Mouse (Mus musculus): ENCODE measurements around the gene Homer3. TPM values are rescaled to one million over a fixed set of nuclear protein-coding genes. Genes with fewer than 3 reads are reported as not detected.
A peak's percentile ranks its signal among the peaks of the same experiment; 100 is the strongest.

Gene Homer3
- total RNA-seq, 2 experiments from 2014 or later, result 75.5 to 84.3 TPM

DNA sequence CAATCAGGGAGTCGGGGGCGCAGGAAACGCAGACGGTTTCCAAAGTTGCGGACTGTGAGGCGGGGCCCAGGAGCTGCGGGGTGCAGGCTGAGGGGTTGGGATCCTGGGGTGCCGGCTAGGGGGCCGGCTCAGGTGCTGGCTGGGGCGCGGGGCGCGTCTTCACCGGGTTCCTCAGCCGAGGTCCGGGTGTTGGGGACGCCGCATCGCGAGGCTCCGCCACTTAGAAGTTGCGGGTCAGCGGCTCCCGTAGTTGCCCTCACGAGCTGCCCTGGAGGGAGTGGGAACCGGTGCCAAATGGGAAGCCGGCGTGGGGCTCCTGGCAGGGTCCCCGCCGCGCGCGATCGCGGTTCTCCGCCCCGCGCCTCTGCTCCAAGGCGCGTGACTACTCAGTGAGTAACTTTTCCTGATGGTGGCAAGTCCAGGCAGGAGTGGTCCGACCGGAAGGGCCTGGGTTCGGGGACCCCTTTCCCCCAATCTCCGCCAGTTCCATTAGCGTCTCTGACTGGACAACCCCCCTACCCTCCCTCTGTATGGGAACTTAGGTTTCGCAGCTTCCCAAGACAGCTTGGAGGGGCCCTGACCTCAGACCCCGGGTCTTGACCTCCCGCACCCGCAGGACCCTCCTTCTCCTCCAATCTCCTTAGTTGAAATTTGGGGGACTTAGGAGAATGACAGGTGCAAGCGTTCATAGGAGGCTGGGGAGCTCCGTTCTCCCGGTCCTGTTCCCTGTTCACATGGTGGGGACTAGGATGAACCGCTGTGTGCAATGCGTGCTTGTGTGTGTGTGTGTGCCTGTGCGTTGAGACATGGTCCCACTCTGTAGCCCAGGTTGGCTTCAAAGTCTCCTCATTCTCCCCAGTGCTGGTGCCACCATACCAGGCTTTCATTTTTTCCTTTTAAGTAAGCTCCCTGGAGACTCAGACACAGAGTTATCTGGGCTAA is 780 bp downstream of the Homer3 start:
- DNase-seq (ENCODE audit: low spot score in 2 of 2), result no peak

DNA sequence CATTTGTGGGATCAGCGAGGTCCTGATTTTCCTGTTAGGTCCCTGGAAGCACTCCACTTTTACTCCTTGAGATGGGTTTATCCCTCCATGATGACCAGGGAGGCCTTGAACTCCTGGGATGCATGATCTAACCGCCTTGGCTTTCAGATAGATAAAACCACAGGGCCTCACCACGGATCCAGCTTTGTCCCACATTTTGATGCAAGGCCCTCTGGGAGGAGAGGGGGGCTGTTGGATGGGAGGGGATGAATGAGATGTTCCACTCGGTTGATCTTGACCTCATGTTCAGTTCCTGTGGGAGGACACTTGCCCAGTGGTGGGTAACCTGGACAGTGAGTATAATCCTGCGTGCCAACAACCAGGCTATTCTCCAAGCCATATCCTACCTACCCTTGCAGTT is 1.8 kb downstream of the Homer3 start:
- DNase-seq (ENCODE audit: low spot score in 2 of 2), result no peak

DNA sequence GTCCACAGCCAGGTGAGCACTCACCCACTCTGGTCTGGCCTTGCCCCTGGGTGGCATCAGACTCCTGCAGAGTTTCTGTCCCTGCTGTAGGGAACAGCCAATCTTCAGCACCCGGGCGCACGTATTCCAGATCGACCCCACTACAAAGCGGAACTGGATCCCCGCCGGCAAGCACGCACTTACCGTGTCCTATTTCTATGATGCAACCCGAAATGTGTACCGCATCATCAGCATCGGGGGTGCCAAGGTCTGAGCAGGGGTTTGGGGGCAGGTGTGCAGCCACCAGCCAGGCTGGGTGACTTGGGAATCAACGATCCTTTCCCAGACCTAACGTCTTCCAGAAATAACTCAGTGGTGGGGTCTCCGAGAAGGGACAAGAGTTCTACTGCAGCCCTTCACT is 2.7 kb downstream of the Homer3 start:
- no peak for DNase-seq (ENCODE audit: low spot score in 2 of 2)

DNA sequence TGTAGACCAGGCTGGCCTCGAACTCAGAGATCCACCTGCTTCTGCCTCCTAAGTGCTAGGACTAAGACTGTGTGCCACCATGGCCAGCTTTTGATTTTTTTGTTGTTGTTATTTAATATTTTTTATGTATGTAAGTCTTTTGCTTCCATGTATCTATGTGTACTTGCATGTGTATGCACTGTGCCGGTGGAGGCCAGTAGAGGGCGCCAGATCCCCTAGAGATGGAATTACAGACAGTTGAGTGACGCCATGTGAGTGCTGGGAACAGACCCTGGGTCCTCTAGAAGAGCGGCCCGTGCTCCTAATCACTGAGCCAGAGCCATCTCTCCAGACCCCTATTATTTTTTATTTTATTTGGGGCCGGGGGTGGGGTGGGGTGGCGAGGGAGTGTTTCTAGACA is 4.1 kb downstream of the Homer3 start:
- no peak for DNase-seq (ENCODE audit: low spot score in 2 of 2)

DNA sequence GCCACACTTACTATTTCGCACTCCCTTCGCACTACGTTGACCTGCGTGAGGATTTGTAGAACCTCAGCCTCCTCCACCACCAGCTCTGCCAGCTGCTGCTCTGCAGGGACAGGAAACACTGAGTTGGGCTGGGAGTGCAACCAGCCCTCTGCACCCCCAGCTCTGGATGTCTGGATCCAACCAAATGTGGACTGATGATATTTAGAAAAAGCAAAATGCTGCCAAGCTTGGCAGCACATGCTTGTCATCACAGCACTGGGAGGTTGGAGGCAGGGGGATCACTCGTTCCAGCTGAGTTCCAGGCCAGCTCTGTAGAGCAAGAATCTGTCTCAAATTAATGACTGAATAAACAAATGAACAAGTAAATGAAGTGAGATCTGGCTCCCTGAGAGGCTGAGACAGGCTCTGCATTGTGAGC is 11.4 kb downstream of the Homer3 start:
- peak; percentile 55 to 75 for DNase-seq (ENCODE audit: low spot score in 2 of 2)

DNA sequence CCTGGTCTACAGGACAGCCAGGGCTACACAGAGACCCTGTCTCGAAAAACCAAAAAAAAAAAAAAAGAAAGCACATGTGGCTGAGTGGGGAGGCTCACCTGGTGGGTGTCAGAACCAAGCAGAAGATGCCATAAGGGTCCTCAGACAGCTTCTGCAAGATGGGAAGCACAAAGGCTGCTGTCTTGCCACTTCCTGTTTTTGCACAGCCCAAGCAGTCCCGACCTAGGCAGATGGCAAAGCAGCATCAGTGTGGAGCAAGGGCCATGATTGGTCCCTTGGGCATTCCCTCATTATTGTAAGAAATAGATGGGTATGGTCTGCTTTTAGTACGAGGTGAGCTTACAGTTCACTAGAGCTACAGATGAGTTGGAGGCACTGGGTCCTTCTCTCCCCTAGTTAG is 18.3 kb downstream of the Homer3 start:
- no peak for DNase-seq (ENCODE audit: low spot score in 2 of 2)

DNA sequence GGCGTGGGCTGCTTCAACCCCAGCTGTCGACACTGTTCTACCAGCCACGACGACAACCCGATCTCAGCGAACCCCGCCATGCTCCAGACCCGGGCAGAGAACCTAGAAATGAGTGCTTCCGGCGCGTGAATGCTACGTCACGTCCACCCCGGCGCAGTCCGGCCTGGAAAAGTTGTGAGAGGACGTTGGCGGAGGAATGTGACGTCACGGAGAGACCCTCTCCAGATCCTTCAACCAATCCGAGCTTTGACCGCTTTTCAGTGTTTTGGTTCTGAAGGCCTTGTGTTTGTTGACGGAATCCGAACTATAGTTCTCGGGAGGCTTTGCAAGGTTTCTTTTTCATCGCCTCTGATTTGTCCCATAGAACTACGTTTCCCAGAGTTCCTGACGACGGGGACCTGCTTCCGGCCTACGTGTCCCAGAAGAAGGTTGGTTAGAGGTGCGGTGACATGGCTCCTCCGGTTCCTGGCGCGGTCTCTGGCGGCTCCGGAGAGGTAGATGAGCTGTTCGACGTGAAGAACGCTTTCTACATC is 19.8 kb downstream of the Homer3 start, which contains the start of the genes Ddx49 and Cope:
Ddx49 (minus strand) TSS at position 132 of the 533 bp plus-strand sequence.
Cope (plus strand) TSS at position 161 of the 533 bp plus-strand sequence.
- DNase-seq (ENCODE audit: low spot score in 2 of 2), result peak; percentile 95 to 97

DNA sequence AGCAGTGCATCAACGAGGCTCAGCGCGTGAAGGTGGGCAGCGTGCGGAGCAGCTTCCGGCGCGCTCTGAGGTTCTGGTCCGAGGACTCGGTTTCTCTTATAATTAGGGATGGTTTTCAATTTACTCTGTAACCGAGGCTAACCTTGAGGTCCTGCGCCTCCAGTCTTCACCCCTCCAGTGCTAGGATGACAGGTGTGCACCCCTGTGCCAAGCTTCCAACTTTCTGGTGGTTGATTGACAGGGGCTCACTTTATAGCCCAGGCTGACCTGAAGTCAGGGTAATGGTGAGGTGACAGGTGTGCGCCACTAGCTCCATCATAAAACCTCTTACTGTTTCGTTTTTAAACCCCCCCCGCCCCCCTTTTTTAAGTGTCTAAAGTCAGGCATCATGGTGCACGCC is 20.3 kb downstream of the Homer3 start:
- no peak for DNase-seq (ENCODE audit: low spot score in 2 of 2)

DNA sequence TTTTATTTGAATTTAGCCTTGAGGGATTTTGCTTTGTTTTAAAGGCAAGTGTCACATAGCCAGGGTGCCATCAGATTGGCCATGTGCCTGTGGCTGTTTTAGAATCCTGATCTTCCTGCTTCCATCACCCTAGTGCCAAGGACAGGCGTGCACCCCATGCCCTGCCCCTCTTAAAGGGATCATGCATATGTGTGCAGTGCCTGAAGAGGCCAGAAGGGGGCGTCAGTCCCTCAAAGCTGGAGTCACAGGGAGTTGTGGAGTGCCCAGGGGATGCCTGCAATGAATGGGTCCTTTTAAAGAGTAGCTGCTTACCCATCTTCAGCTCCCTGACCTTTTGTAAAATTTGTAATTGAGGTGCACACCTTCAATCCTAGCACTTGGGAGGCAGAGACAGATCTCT is 26.7 kb downstream of the Homer3 start:
- no peak for DNase-seq (ENCODE audit: low spot score in 2 of 2)

DNA sequence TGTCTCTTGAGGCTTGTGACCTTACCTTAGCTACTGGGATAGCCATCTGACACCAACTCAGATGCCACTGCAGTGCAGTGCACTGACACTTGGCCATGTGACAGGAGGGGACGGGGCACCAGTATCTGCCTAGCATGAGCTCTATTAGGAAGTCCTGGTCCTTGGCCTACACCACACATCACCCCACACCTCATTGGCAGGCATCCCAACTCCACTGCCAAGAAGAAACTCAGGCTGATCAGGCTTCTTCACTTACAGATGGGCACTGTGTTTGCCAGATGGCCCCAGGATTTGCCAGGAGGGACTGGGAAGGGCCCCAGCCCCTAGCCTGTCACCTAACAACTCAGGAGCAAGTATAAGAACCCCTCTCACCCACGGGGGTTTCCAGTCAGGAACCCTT is 30.8 kb downstream of the Homer3 start:
- DNase-seq (ENCODE audit: low spot score in 2 of 2), result no peak

DNA sequence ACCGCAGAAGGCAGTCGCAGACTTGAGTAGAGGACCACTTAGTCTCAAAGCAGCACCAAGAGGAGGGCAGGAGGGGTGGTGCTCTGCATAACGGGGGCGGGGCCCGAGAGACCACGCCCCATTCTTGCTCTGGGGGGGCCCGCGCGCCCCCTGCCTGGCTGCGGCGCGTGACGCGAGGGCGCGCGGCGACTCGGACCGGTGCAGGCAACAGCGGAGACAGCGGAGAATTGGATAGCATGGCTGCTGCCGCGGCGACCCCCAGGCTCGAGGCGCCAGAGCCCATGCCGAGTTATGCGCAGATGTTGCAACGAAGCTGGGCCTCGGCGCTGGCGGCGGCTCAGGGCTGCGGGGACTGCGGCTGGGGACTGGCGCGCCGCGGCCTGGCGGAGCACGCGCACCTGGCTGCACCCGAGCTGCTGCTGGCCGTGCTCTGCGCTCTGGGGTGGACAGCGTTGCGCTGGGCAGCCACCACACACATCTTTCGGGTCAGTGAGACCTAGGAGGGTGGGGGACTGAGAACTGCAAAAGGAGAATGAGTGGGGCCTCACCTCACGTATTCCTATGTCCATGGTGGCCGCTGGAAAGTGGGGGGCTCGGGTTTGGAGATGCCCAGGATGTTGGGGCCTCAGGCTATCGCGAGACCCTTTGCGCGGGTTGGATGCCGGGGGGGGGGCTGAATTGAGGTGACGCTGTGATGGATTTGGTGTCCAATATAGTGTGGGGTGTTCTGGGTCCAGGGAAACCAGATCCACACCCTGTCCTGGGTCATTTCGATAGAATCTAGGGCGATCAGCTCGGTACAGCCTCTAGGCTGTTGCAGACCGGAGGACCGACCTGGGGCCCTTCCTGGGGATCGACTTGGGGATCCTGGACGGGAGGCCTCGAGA is 33.2 kb downstream of the Homer3 start, which contains the start of gene Cers1:
Cers1 (plus strand) TSS at position 152 of the 887 bp plus-strand sequence.
- DNase-seq (ENCODE audit: low spot score in 2 of 2), result peak; percentile 80 to 89

DNA sequence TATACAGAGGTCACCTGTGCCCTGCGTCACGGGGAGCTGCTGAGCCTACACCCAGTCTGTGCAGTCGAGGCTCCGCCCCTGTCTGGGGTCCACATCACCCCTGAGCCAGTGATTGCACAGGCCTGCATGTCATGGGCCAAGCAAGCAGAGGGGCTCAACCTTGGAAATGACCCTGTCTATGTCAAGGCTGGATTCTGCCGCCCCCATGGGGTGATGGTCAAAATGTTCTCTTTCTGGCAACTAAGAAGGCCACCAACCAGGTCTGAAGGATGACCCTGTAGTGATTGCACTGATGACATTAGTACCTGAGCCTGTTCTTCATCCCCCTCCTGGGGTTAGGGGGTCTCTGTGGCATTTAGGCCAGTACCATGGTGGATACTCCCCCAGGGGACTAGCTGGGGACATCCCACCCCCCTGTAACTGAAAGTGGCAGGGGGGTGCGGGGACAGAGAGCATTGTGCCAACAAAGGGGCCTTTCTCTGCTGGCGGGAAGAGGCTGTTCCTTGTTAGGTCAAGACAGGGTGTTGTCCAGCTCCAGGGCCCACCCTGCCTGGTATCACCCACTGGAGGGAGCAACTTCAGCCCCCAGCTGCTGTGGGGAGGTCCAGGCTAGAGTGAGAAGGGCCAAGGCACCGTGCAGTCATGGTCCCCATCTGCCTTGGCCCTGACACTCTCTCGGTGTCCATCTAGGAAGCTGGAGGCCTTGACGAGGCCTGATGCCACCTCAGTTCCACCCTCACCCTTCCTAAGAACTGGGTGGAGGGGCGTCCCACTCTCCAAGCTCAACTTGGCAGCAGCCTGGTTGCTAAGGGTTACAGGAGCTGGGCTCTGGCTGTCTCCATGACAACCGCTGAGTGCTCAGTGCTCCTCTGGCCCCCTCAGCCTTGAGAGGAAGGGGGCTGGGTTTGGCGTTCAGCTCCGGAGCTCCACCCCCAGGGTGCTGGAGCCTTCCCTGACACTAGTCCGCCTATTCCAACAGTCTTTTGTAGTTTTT is 34.2 kb downstream of the Homer3 start:
- DNase-seq (ENCODE audit: low spot score in 2 of 2), result peak; percentile 79 to 95

DNA sequence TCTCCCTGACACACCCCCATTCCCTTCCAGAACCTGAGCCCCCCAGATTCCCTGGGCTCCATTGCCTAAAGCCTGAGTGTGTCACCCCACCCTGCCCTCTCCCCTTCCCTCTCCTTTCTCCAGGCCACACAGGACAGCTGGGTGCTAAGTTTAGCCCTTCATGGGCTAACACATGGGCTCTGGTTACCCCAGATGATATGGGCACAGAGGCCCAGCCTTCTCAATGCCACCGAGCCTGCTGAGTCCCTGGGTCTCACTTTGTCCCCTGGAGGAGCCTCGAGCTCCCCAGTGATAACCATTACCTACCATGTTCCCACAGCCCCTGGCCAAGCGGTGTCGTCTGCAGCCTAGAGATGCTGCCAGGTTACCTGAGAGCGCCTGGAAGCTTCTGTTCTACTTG is 35.2 kb downstream of the Homer3 start:
- DNase-seq (ENCODE audit: low spot score in 2 of 2), result no peak

DNA sequence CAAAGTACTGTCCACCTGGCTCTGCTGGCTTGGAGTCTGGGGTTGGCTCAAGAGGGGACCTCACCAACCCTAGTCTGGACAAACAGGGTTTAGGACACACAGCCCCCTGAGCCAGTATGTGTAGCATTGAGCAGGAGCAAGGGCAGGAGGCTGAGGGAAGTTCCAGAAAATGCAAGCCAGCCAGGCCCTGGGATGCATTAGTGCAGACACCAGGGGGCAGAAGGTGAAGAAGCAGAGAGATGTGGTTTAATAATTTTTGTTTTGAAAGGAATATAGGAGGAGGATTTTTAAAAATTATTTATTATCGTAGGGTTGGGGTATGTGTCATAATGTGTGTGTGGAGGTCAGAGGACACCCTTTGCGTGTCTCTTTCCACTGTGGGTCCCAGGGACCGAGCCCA is 41.1 kb downstream of the Homer3 start:
- no peak for DNase-seq (ENCODE audit: low spot score in 2 of 2)

DNA sequence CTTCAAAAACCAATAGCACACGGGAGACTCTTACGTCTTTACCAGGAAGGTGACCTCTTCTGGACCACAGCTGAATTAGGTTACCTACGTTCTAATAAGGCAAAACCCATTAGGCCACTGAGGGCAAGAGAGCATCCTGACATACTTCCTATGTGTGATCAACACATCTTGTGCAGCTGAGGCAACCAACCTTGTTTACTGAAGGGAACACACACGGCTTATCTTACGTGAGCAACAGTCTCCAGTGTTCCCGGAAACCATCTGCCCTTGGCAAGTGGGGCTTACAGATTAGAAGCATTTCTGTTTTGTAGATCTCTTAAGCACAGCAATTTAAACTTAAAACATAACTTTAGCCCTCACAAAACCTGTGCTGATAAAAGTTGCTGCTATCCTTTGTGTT is 44.9 kb downstream of the Homer3 start:
- peak in 1 of 2 experiments; percentile 8 for DNase-seq (ENCODE audit: low spot score in 2 of 2)

DNA sequence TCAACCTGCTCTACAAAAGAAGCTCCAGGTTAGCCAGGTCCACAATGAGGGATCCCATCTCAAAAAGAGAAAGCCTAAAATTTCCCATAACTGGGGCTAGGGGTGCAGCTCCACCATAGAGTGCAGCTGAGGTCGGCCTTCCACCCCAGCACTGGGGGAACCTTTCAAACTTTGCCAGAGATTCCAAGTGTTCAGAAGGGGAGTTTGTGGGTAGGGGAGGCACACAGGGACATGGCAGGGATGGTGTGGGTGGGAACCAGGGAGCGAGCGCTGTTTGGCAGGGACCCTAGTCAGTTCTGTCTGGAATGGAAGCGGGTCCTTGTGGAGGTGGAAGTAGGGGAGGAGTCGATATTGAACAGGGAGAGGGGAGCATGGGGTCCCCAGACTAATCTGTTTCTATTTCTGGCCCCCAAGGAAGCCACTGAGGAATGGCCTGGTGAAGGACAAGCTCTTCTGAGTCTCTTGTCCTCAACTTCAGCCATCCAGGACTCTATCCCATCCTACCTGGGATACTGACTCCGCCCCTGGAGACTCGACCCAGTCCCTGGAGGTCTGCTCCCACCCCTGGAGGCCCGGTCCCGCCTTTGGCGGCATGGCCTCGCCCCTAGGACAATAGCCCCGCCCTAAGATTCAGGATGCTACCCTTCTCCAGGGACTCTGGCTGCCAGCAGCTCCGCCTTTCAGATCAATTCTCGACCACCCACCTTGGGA is 46.7 kb downstream of the Homer3 start, which contains the start of gene Gdf1:
Gdf1 (plus strand) TSS at position 694 of the 711 bp plus-strand sequence.
- peak in 1 of 2 experiments; percentile 16 for DNase-seq (ENCODE audit: low spot score in 2 of 2)

DNA sequence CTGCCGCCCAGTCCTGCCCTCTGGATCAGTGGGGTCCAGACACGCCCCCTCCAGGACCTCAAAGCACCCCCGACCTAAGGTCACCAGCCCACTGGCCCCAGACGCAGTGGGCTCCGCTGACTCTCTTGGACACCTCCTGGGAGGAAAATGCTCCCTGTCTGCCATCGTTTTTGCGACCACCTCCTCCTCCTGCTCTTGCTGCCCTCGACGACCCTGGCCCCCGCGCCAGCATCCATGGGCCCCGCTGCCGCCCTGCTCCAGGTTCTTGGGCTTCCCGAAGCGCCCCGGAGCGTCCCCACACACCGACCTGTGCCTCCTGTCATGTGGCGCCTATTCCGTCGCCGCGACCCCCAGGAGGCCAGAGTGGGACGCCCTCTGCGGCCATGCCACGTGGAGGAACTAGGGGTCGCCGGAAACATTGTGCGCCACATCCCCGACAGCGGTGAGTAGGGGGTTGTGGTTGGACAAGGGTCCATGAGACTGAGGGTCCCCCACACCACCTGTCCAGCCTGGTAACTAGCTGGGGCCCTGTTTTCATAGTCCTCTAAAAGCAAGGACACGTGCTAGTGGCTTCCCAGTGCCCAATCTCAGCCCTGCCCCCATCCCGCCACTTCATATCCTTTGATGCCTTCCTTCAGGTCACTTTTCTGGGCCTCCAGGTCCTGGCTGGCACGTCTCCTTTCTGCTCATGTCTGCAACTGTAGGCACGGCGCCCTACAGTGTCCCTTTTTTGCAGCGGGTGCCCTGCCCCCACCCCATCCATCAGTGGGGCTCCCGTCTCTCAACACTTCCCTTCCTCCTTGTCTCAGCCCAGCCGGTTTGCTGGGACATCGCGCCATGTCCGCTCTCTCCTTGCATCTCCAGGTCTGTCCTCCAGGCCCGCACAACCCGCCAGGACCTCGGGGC is 47.5 kb downstream of the Homer3 start:
- DNase-seq (ENCODE audit: low spot score in 2 of 2), result no peak

DNA sequence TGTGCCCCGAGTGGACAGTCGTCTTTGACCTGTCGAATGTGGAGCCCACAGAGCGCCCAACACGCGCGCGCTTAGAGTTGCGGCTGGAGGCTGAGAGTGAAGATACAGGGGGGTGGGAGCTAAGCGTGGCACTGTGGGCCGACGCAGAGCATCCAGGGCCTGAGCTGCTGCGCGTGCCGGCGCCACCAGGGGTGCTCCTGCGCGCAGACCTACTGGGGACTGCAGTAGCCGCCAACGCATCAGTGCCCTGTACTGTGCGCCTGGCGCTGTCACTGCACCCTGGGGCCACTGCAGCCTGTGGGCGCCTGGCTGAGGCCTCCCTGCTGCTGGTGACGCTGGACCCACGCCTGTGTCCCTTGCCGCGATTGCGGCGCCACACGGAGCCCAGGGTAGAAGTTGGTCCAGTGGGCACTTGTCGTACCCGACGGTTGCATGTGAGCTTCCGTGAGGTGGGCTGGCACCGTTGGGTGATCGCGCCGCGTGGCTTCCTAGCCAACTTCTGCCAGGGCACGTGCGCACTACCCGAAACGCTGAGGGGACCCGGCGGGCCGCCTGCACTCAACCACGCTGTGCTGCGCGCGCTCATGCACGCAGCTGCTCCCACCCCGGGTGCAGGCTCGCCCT is 48.2 kb downstream of the Homer3 start:
- peak; percentile 62 to 78 for DNase-seq (ENCODE audit: low spot score in 2 of 2)

Data from layer of hippocampus, postnatal 14 days (tissue).